Mouse (Mus musculus) spleen, adult 2 months (tissue): ENCODE measurements around the gene H2afy. TPM values are rescaled to one million over a fixed set of nuclear protein-coding genes. Genes with fewer than 3 reads are reported as not detected.

Experiments
- DNase-seq, 2 experiments: peaks; one replicate each; pipeline versions ENCODE4 v3.0.0 to v3.0.0-alpha.2; 2012 to 2021; ENCODE audit warnings: low spot score in 2 of 2, low read depth in 1 of 2
- H3K27ac ChIP-seq: fragments of 200-500 bp; 2 replicates; pipeline ENCODE4 v1.5.1; 2012; ENCODE audit warnings: low read length, inconsistent platforms; ENCODE audit not compliant: insufficient read depth
- H3K27me3 ChIP-seq: fragments of 200-500 bp; 2 replicates; pipeline ENCODE4 v1.6.1; 2012; ENCODE audit warnings: mild to moderate bottlenecking, moderate library complexity, low read length, inconsistent platforms; ENCODE audit not compliant: control insufficient read depth, insufficient read depth
- H3K36me3 ChIP-seq: fragments of 200-500 bp; 2 replicates; pipeline ENCODE4 v1.6.1; 2012; ENCODE audit warnings: mild to moderate bottlenecking, low read length, inconsistent platforms; ENCODE audit not compliant: control insufficient read depth, insufficient read depth
- H3K4me1 ChIP-seq: fragments of 200-500 bp; 2 replicates; pipeline ENCODE4 v1.6.1; 2011; ENCODE audit warnings: inconsistent platforms; ENCODE audit not compliant: control insufficient read depth, insufficient read depth, insufficient read length
- H3K4me3 ChIP-seq: fragments of 200-500 bp; 2 replicates; pipeline ENCODE4 v1.5.1; 2011; ENCODE audit warnings: mild to moderate bottlenecking, inconsistent platforms; ENCODE audit not compliant: insufficient read depth, insufficient read length; ENCODE audit errors: extremely low read depth
- CTCF ChIP-seq: fragments of 200-500 bp; IDR thresholded peaks from 2 replicates; pipeline ENCODE4 v1.5.1; 2011; ENCODE audit warnings: mild to moderate bottlenecking, inconsistent platforms; ENCODE audit not compliant: insufficient read depth, insufficient read length, insufficient replicate concordance; ENCODE audit errors: extremely low read depth
- POLR2A ChIP-seq: fragments of 200-500 bp; IDR thresholded peaks from 2 replicates; pipeline ENCODE4 v1.6.1; 2011; ENCODE audit warnings: low read depth, low read length, inconsistent platforms
- WGBS: fragments of 180-500 bp; shearing (Covaris S2); methylation state at CpG from one replicate; pipeline ENCODE4 v1.1.7; 2018; 5-methylcytosine and 5-hydroxymethylcytosine counted together
- polyA plus RNA-seq: library from polyadenylated mRNA; depleted of rRNA; stranded (reverse); fragments of >200 nt; gene quantifications from 2 replicates; pipeline ENCODE4 v1.2.3, GENCODE M21; 2012

H2afy gene
- polyA plus RNA-seq, 1 experiment: 125 TPM

- DNase-seq: no peak
- H3K4me1 ChIP-seq: no peaks in the 10 kb centered on the region
- no peak for TF ChIP-seq POLR2A
- no peak for TF ChIP-seq CTCF
- H3K36me3 ChIP-seq: peaks cover 28% of the 10 kb centered on the region
- no peak overlapping the region for H3K4me3 ChIP-seq
- no peaks in the 10 kb centered on the region for H3K27me3 ChIP-seq
- H3K27ac ChIP-seq: no peak overlapping the region
- 60% methylated on average over 6 of the region's 6 CpGs for WGBS
Observed at GRCm38 (mm10) chr13:56104971-56105391, 31.2 kb downstream of the H2afy start.

DNA sequence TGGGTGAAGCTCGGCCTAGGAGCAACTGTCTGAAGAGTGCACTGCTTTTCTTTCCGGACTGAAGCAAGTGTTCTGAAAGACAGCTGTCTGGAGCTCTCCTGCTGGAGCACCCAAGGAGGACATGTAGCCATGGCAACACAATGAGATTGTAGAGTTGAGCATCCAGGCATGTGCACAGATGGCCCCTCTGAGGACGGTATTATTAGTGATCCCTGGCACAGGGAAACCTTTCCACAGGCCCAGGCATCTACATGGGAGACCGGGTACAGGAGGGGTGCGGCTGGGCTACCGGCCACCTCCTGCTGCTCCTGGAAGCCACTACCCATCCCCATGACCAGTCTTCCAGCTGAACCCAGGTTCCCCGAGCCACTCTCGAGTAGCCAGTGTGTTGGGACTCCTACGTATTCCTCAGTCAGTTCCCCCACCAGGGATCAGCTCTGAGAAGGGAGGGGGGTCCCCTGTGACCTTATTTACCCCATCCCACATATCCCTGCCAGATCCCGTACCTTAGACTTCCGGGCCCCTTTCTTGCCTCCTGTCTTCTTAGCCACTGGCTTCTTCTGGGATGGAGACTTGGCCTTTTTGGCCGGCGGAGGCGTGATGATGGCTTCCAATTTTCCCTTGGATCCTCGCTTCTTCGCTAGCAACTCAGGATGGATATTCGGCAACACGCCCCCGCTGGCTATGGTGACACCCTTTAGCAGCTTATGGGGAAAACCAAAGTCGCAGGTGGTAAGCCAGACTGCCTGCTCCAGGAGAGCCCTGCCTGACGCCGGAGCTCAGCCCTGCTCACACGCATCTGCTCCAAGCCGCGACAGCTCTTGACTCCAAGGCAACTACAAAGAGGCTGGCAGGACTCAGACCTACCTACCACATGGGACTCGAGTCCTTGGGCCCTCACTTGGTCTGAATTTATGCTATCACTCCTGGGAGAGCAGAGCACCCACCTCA is 32.1 kb downstream of the H2afy start:
- no peak for TF ChIP-seq CTCF
- TF ChIP-seq POLR2A: no peak
- DNase-seq: no peak
- Histone ChIP-seq H3K27ac (no peak overlapping the region), H3K4me1 (no peaks in the 10 kb centered on the region), H3K27me3 (no peaks in the 10 kb centered on the region), H3K4me3 (no peak overlapping the region), H3K36me3 (peaks cover 29% of the 10 kb centered on the region)
- 96% methylated on average over 26 of the region's 26 CpGs for WGBS

DNA sequence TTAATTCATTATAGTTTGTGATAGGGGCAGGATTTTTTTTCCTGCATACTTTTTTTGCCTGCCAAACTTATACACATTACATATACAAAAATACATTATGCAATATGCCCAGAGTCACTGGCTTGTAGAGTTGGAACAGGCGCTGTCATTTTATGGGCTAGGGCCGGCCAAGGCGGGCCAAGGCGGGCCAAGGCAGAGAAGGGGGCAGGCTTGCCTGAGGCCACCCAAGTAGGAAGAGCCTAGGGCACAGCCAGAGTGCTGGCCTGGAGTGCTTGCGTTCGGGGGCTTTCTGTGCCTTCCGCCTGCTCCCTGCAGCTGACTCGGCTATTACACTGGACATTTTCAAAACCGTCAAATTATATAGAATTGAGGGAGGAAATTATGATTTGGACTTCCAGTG is 34.0 kb downstream of the H2afy start:
- TF ChIP-seq POLR2A: no peak
- no peak for TF ChIP-seq CTCF
- no peaks in the 10 kb centered on the region for H3K27me3 ChIP-seq
- no peak overlapping the region for H3K27ac ChIP-seq
- no peak for DNase-seq
- H3K36me3 ChIP-seq: peaks cover 29% of the 10 kb centered on the region
- H3K4me3 ChIP-seq: no peak overlapping the region
- H3K4me1 ChIP-seq: no peaks in the 10 kb centered on the region
- 93% methylated on average over 9 of the region's 9 CpGs for WGBS

DNA sequence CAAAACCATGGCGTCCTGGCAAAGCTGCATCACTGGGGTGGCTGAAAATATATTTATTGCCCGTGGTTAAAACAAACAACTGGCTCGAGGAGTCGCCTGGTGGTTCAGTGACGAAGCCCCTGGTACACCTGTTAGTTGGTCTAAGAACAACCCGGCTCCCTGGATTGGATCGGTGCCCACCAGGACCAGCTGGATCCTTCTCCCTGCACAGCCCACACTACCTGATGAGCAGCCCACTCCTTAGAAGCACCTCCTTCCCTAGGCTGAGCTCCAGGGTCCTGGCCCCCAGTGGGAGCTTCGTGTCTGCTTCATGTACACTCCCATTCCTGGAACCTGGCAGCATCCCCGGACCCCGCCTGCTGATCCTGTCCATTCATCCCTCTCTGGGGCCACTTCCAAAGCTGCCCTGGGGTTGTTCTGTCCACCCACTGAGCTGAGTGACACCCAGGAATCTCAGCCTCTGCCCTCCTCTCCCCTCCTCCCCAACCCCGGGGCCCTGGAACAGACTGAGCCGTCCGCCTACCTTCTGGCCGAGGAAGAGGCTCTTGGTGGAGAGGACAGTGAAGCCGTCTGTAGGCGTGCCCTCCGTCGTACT is 40.5 kb downstream of the H2afy start:
- TF ChIP-seq CTCF (no peak), POLR2A (no peak)
- WGBS: 93% methylated on average over 18 of the region's 18 CpGs
- Histone ChIP-seq H3K27me3 (no peaks in the 10 kb centered on the region), H3K36me3 (peaks cover 18% of the 10 kb centered on the region), H3K27ac (no peak overlapping the region), H3K4me1 (no peaks in the 10 kb centered on the region), H3K4me3 (no peak overlapping the region)
- DNase-seq: no peak

DNA sequence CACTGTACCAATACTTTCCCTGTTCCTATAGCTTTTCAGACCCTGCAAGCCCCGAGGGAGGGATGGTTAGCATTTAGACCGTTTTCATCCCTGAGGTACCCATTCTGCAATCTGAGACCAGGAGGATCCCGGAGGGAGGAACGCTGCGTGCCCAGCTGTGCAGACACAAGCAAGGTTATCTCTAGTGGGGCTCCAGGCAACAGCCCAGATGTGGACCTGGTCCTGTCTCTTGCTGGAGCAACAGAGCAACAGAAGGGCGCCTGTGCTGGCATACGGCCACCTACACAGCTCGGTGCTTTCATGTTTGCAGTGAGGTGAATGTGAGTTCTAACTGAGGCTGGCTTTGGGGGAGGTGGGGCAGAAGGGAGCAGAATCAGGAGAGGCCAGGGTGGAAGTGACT is 41.6 kb downstream of the H2afy start:
- Histone ChIP-seq H3K27me3 (no peaks in the 10 kb centered on the region), H3K27ac (no peak overlapping the region), H3K4me3 (no peak overlapping the region), H3K36me3 (peaks cover 21% of the 10 kb centered on the region), H3K4me1 (no peaks in the 10 kb centered on the region)
- DNase-seq: no peak
- TF ChIP-seq CTCF: no peak
- no peak for TF ChIP-seq POLR2A
- WGBS: 91% methylated on average over 8 of the region's 8 CpGs

- peaks cover 26% of the 10 kb centered on the region for H3K36me3 ChIP-seq
Observed at GRCm38 (mm10) chr13:56093680-56094079, 42.5 kb downstream of the H2afy start.

More at GRCm38 (mm10) chr13:56093680-56094079, 42.5 kb downstream of the H2afy start:
- Histone ChIP-seq H3K27me3 (no peaks in the 10 kb centered on the region), H3K27ac (no peak overlapping the region), H3K4me1 (no peaks in the 10 kb centered on the region), H3K4me3 (no peak overlapping the region)
- WGBS: 94% methylated on average over 3 of the region's 3 CpGs
- TF ChIP-seq POLR2A (no peak), CTCF (no peak)
- DNase-seq: no peak
